Comparison of ENCODE assay signal across 17 mouse cellular contexts in the genomic region with DNA sequence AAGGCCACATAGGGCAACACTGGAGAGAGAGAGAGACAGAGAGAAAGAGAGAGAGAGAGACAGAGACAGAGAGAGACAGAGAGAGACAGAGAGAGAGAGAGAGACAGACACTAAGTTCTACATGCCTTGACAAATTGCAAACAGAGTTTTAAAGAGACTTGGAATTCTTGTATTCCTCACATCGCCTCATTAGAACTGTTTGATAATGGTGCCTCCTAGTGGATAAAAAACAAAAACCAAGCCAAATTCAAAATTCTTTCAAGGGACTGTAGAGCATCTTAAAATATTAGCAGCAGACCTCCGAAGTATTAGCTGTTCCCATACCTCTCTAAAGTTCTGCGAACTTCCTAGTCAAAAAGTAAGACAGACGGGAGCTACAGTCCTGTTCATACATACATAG. TPM values are rescaled to one million over a fixed set of nuclear protein-coding genes. Genes with fewer than 3 reads are reported as not detected.
DNase-seq lines count a peak whose midpoint lies in the region; ATAC-seq and TF ChIP-seq lines count a peak whose summit lies in the region.
"Had no signal": no experiment of that assay in that cellular context is flagged by ENCODE, and none has a peak within 500 bp of the region (broad histone marks: within the 10 kb centered on the region; RNA-seq: fewer than 3 reads in every experiment).

No protein-coding gene starts in this region.

- H3K36me3 ChIP-seq in hindbrain, postnatal 0 days (ENCODE audit: insufficient read depth, low read length) = no peaks in the 10 kb centered on the region
- H3K36me3 ChIP-seq in hindbrain, embryonic 10.5 days = no peaks in the 10 kb centered on the region
- no peaks in the 10 kb centered on the region for H3K36me3 ChIP-seq in lung, postnatal 0 days (ENCODE audit: insufficient read depth, low read length)
- H3K36me3 ChIP-seq: liver, embryonic 12.5 days had no signal

- H3K4me2 ChIP-seq in hindbrain, postnatal 0 days (ENCODE audit: low read depth, low read length) = no peak overlapping the region
- no peak overlapping the region for H3K4me2 ChIP-seq in lung, postnatal 0 days (replicated peaks; ENCODE audit: low read depth, low read length)
- H3K4me2 ChIP-seq: liver, embryonic 12.5 days had no signal

- H3K4me1 ChIP-seq in hindbrain, postnatal 0 days (ENCODE audit: insufficient read depth, low read length) = no peaks in the 10 kb centered on the region
- 0 out of 2 replicates have a peak, but pooled peaks cover 3% of the 10 kb centered on the region for H3K4me1 ChIP-seq in hindbrain, embryonic 10.5 days (replicated peaks)
- no peaks in the 10 kb centered on the region for H3K4me1 ChIP-seq in lung, postnatal 0 days (ENCODE audit: insufficient read depth, low read depth, low read length)
- H3K4me1 ChIP-seq: liver, embryonic 12.5 days had no signal

- 0 out of 2 replicates have a peak, but pooled peaks have one; percentile 7 for TF ChIP-seq CTCF in hindbrain, postnatal 0 days (IDR thresholded peaks at IDR 0.05; ENCODE audit: low read depth)
- TF ChIP-seq CTCF in lung, postnatal 0 days (IDR thresholded peaks at IDR 0.05) = peak; percentile 50

- no peak for TF ChIP-seq EP300 in lung, postnatal 0 days (IDR thresholded peaks at IDR 0.05)

- ATAC-seq in hindbrain, postnatal 0 days = no peak
- no peak for ATAC-seq in lung, postnatal 0 days
- 0 out of 2 replicates have a peak, but pooled peaks have one; percentile 34 for ATAC-seq in megakaryocyte progenitor cell, adult 5-6 weeks (replicated peaks; ENCODE audit: poor library complexity)
- ATAC-seq: liver, embryonic 12.5 days had no signal

- no peaks in the 10 kb centered on the region for H3K27me3 ChIP-seq in hindbrain, postnatal 0 days (ENCODE audit: insufficient read depth, low read length)
- H3K27me3 ChIP-seq in hindbrain, embryonic 10.5 days (ENCODE audit: insufficient read depth, poor library complexity, severe bottlenecking) = no peaks in the 10 kb centered on the region
- H3K27me3 ChIP-seq in lung, postnatal 0 days (replicated peaks; ENCODE audit: insufficient read depth, low read length) = no peaks in the 10 kb centered on the region
- H3K27me3 ChIP-seq: liver, embryonic 12.5 days had no signal

- H3K9me3 ChIP-seq in hindbrain, postnatal 0 days (ENCODE audit: low read length) = no peaks in the 10 kb centered on the region
- no peaks in the 10 kb centered on the region for H3K9me3 ChIP-seq in hindbrain, embryonic 10.5 days
- H3K9me3 ChIP-seq in lung, postnatal 0 days (ENCODE audit: low read length) = no peaks in the 10 kb centered on the region
- H3K9me3 ChIP-seq: liver, embryonic 12.5 days had no signal

- WGBS in hindbrain, postnatal 0 days = 78% methylated on average over 4 of the region's 4 CpGs
- 86% methylated on average over 4 of the region's 4 CpGs for WGBS in hindbrain, embryonic 10.5 days
- WGBS in lung, postnatal 0 days = 72% methylated on average over 4 of the region's 4 CpGs

- no peak overlapping the region for H3K27ac ChIP-seq in hindbrain, postnatal 0 days
- H3K27ac ChIP-seq in hindbrain, embryonic 10.5 days = no peak overlapping the region
- no peak overlapping the region for H3K27ac ChIP-seq in lung, postnatal 0 days (ENCODE audit: low read length)
- H3K27ac ChIP-seq: liver, embryonic 12.5 days had no signal

- H3K4me3 ChIP-seq in hindbrain, postnatal 0 days (ENCODE audit: low read length) = no peak overlapping the region
- H3K4me3 ChIP-seq in hindbrain, embryonic 10.5 days = no peak overlapping the region
- H3K4me3 ChIP-seq in lung, postnatal 0 days (ENCODE audit: low read depth, low read length) = no peak overlapping the region
- H3K4me3 ChIP-seq: liver, embryonic 12.5 days; myocyte had no signal

- DNase-seq in hindbrain, postnatal 0 days (ENCODE audit: low spot score) = no peak
- no peak for DNase-seq in hindbrain, embryonic 10.5 days (ENCODE audit: low spot score)
- peak; percentile 8 for DNase-seq in lung, postnatal 0 days (ENCODE audit: low spot score)
- DNase-seq in lung, postnatal 14 days = no peak
- DNase-seq in NIH3T3 (ENCODE audit: low read depth) = peak; percentile 5
- no peak for DNase-seq in thymus, postnatal 0 days (ENCODE audit: low spot score)
- no peak for DNase-seq in right cerebral cortex, adult 2 months (ENCODE audit: low spot score in 2 of 2)
- DNase-seq: heart, adult 11 months; spleen, adult 18-20 months had no signal

- H3K9ac ChIP-seq in hindbrain, postnatal 0 days (replicated peaks; ENCODE audit: low read length) = no peak overlapping the region
- no peak overlapping the region for H3K9ac ChIP-seq in lung, postnatal 0 days (replicated peaks; ENCODE audit: low read depth)
- H3K9ac ChIP-seq: liver, embryonic 12.5 days had no signal

RNA-seq across cellular contexts. Expression of a gene that starts 30.7 kb away (rescaled TPM):
- total RNA-seq in hindbrain, postnatal 0 days (2014; rRNA removed) = not detected in 2 replicates
- 0.36 and 0.40 TPM in 2 replicates for polyA plus RNA-seq in hindbrain, postnatal 0 days (2015; fragmentation: Nextera tagmentation; extraction: Ambion mirVana)
- 0.26 and 0.52 TPM in 2 replicates for polyA plus RNA-seq in hindbrain, embryonic 10.5 days (2016; fragmentation: Nextera tagmentation; extraction: Ambion mirVana)
- polyA plus RNA-seq in lung, postnatal 0 days (2015; fragmentation: Nextera tagmentation; extraction: Ambion mirVana) = 0.07 and 0.32 TPM in 2 replicates
- total RNA-seq in megakaryocyte progenitor cell, adult 5-6 weeks (2015) = not detected in 2 replicates
- total RNA-seq in megakaryocyte progenitor cell, adult 5-6 weeks (2017) = not detected in 2 replicates
- polyA plus RNA-seq in thymus, postnatal 0 days (2015; fragmentation: Nextera tagmentation; extraction: Ambion mirVana) = 0.09 and 0.12 TPM in 2 replicates
- total RNA-seq: adrenal gland, adult 18-20 months; common myeloid progenitor, adult 5-6 weeks; ES-E14; heart, postnatal 25 days; left cerebral cortex, postnatal 14 days had no signal

RNA-seq across cellular contexts. Expression of a gene that starts 60.0 kb away (rescaled TPM):
- total RNA-seq in hindbrain, postnatal 0 days (2014; rRNA removed) = 2.4 and 4.2 TPM in 2 replicates
- polyA plus RNA-seq in hindbrain, postnatal 0 days (2015; fragmentation: Nextera tagmentation; extraction: Ambion mirVana) = 5.4 and 7.1 TPM in 2 replicates
- polyA plus RNA-seq in hindbrain, embryonic 10.5 days (2016; fragmentation: Nextera tagmentation; extraction: Ambion mirVana) = 1.0 and 2.2 TPM in 2 replicates
- polyA plus RNA-seq in lung, postnatal 0 days (2015; fragmentation: Nextera tagmentation; extraction: Ambion mirVana) = 4.3 and 4.4 TPM in 2 replicates
- 0.12 and 0.68 TPM in 2 replicates for total RNA-seq in megakaryocyte progenitor cell, adult 5-6 weeks (2015)
- 0.17 and 0.41 TPM in 2 replicates for total RNA-seq in megakaryocyte progenitor cell, adult 5-6 weeks (2017)
- 2.3 and 3.0 TPM in 2 replicates for polyA plus RNA-seq in thymus, postnatal 0 days (2015; fragmentation: Nextera tagmentation; extraction: Ambion mirVana)
- total RNA-seq: ES-E14 had no signal
- polyA plus RNA-seq: myocyte had no signal

Comparison
In these comparisons a context has a peak if more than half of its experiments do, and no peak if none do; other contexts are left out.
1. DNase-seq: peak in lung, postnatal 0 days (single experiment) and NIH3T3 (single experiment); none in hindbrain, postnatal 0 days (single experiment), hindbrain, embryonic 10.5 days (single experiment), lung, postnatal 14 days (single experiment), thymus, postnatal 0 days (single experiment) and right cerebral cortex, adult 2 months (0 of 2).